Mouse (Mus musculus): ENCODE results near the gene Prickle4.

The Prickle4 gene

DNA sequence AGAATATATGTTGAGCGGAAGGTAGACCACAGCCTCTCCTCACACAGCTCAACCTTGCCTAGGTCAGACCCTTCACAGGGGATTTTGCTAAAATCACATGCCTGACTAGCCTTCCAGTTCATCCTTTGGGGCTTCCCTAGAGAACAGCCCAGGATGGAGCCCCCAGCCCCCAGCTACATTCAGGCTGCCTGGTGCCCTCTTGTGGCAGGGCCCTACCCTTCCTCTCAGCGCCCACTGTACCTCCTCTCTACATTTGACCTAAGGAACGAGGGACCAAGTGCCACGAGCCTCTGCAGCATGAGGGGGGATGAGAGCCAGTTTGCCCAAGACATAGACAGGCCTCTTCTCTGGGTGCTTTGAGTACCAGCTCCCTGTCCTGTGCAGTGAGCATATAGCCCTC lies 10.2 kb upstream of the Prickle4 start:
- no peak for DNase-seq

DNA sequence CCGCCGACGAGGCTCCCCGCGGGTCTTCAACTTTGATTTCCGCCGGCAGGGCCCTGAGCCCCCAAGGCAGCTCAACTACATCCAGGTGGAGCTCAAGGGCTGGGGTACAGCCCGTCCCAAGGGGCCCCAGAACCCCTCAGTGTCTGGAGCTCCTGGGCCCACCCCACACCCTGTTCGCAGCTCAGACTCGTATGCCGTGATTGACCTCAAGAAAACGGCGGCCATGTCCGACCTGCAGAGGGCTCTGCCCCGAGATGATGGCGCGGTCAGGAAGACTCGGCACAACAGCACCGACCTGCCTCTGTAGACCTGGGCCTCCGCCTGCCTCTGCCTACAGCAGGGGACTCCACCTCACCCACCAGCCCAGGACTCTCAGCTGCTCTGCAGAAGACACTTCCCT lies 9.0 kb upstream of the Prickle4 start:
- no peak for DNase-seq

- no peak for DNase-seq
Observed at GRCm38 (mm10) chr17:47702548-47703345, 8.2 kb upstream of the Prickle4 start.

- no peak for DNase-seq
Observed at GRCm38 (mm10) chr17:47701793-47702192, 7.3 kb upstream of the Prickle4 start.

DNA sequence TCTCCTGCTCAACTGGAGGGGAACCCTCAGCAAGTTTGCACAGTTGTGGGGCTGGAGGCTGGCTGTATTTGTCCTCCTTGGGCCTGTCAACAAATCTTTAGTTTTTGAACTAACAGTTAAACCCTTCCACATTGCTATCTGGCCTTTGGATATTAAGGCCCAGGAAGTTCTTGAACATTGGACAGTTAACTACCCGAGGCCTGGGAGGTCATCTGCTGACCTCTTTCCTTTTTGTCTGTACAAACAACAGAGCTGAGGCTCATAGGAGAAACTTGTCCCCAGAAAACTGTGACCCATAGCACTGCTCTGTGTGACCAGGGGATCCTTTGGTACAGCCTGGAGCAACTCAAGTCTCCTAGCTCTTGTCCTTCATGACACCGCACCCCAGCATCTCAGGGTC lies 4.5 kb upstream of the Prickle4 start:
- no peak for DNase-seq

- DNase-seq, result no peak
Observed at GRCm38 (mm10) chr17:47698156-47698555, 3.6 kb upstream of the Prickle4 start.

- no peak for DNase-seq
Observed at GRCm38 (mm10) chr17:47695337-47695710, 788 bp upstream of the Prickle4 start.

DNA sequence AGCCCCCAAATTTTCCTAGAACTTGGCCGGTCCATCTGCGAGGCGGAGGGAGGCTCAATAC lies 264 bp downstream of the Prickle4 start, which contains the start of gene Gm21981:
TSS of gene Gm21981 (minus strand) at position 14 of the 61 bp plus-strand sequence.
- no peak for DNase-seq

DNA sequence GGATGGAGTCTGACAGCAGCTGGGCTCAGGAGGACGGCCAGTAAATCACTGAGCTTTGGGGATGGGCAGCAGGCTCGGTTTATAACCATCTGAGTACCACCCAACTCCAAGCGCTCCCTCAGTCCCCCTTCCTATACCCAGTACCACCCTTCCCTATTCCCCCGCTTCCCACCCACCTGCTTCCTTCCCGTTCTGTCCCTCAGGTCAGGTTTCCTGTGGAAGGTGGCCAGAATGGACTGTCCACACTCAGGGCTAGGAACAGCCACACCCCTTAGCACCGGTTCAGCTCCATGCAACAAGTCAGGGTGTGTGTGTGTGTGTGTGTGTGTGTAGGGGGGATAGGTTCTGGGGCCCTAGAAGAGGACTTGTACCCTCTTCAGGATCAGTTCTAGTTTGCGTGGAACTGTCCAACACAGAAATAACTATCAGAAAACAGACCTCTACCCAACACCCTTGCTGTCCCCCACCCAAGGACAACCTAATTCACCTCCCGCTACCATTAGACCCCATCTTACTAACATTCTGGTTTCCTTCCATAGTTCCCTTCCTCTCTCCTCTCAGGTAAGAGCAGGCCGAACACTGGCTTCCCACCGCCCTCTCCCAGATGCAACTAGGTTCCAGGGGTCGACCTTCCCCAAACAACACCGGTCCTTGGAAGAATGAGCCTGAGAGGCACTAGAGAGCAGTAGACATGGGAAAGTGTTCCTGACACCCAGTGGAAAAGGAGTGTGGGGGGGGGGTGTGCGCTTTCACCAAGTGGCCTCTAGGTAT lies 680 bp downstream of the Prickle4 start:
- DNase-seq, result peak; percentile 54

DNA sequence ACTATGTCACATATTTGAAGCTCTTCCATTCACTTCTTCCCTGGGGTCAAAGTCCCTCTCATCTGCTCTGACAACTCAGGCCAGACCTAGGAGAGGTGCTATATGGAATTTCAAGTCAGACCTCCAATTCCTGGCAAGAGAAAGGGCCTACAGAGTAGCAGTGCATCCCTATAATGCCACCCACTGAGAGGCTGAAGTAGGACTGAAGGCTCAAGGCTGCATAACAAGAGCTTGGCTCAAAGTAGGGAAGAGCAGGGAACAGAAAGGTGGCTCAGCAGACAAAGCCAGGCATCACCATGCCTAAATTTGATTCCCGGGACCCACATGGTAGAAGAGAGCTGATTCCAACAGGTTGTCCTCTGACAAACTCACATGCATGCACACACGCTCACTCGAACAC lies 2.9 kb downstream of the Prickle4 start:
- DNase-seq, result no peak

GRCm38 (mm10) chr17:47689894-47690293 lies 4.6 kb downstream of the Prickle4 start:
- DNase-seq, result peak; percentile 57

DNA sequence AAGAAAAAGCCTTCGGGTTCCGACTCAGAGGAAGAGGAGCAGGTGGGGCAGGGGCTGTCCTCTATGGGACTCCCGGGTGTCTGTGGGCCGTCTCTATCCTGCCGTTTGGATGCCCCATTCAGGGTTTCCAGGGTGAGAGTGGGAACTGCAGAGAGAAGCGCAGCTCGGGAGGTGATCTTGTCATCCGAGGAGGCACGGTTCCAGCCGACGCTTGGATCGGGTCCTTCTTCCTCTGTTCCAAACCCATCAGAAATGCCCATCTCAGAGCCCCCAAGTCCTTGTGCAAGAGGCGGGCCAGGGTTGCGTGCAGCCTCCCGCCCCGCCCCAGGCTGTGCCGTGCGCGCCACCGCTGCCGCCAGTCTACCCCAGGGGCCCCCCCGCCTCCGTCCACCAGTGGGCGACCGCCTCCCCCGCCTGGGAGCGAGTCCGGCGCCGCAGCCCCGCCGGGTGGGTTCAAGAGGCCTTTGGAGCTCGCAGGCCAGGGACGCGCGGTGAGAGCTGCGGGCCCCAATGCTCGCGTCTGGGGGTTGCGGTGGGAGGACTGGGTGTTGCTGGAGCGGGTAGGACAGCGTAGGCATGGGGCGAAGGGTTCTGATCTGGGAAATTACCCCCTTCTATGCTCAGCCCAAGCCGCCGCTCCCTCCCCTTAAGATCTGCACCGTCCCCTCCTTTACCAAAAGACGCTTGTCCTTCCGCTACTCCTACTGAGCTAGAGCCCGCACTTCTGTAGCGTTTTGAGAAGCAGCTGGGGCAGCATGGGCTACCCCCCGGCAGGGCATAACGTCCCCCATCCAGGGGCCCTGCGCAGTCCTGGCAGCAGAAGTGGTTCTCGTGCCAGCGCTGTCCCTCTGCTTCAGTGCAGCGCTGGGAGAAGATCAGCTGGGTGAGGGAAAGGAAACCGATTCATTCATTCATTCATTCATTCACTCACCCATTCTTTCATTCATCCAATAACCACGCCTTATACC lies 5.6 kb downstream of the Prickle4 start, which contains the start of gene Frs3:
TSS of gene Frs3 (plus strand) at position 423 of the 968 bp plus-strand sequence.
- DNase-seq, result peak; percentile 83

- DNase-seq, result no peak
Observed at GRCm38 (mm10) chr17:47688344-47688607, 6.3 kb downstream of the Prickle4 start, which contains the start of gene Tomm6. Tomm6 (minus strand) TSS chr17:47688386.

- peak; percentile 96 for DNase-seq
Observed at GRCm38 (mm10) chr17:47687409-47688343, 6.9 kb downstream of the Prickle4 start.

DNA sequence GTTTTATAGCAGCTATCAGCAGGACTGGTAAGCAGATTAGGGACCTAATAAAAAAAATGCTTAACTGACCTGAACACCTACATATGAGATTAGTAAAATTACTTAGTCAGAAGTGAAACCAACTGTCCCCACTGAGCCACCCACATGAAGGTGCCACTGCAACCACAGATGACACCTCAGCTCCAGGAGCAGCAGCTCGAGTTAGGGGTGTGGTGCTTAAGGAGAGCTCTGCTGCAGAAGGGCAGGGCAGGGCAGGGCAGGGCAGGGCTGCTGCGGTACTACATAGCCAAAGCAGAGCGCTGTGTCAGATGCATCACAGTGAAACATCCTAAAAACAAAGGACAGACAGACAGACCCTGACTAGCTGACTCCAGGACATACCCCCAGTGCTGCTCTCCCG lies 11.7 kb downstream of the Prickle4 start:
- no peak for DNase-seq

DNA sequence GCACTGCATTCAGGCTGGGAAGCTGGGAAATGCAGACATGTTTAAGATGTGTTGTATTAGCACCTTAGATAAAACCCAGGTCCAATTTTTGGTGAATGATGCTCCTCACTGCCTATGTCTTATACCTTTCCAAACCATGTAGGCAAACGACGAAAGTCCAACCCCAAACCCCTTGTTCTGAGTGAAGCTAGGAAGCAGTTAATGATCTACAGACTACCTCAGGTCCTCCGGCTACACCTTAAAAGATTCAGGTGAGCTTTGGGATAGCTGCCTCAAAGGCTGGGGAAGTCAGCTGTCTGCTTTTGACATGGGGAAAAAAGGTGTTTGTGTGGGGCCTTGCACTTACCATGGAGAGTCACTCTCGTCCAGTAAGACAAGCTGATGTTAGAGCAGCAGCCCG lies 15.8 kb downstream of the Prickle4 start:
- DNase-seq, result no peak

GRCm38 (mm10) chr17:47678238-47678637 lies 16.3 kb downstream of the Prickle4 start:
- DNase-seq, result no peak

GRCm38 (mm10) chr17:47676581-47676980 lies 18.0 kb downstream of the Prickle4 start:
- DNase-seq, result peak; percentile 45

- DNase-seq, result peak; percentile 42
Observed at GRCm38 (mm10) chr17:47672311-47673111, 22.0 kb downstream of the Prickle4 start.

- no peak for DNase-seq
Observed at GRCm38 (mm10) chr17:47671988-47672310, 22.6 kb downstream of the Prickle4 start.

GRCm38 (mm10) chr17:47669166-47669565 lies 25.4 kb downstream of the Prickle4 start:
- DNase-seq, result no peak

DNA sequence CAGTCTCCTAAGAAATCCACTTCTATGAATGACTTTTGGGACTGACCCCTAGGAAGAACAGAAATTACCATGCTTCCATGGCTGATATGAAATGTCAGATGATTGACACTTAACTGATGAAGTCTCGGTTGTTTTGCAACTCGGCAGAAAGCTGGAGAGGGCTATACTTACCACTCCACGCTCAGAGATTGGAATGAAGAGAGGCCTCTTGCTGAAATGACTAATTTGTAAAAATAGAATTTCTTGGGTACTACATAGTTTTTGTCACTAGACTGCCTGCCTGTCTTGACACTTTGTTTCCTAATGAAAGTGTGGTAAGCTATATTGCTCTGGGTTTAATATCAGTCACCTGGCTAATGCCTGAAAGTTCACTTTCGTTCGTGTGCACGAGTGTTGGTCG lies 30.1 kb downstream of the Prickle4 start:
- DNase-seq, result no peak
